Mouse (Mus musculus): ENCODE measurements at regions not wholly inside any gene's neighbourhood (a gene's known extent, or its start where the extent isn't known, plus 50 kb on each side); places are given as distances from the start of the nearest gene placed in this dataset.

- H3ac ChIP-seq (ENCODE audit: control insufficient read depth, insufficient read length, low read depth): no peak overlapping the region
- no peaks in the 10 kb centered on the region for H3K36me3 ChIP-seq (ENCODE audit: control insufficient read depth, insufficient read depth)
- H3K4me3 ChIP-seq (ENCODE audit: insufficient read depth, poor library complexity, severe bottlenecking): no peak overlapping the region
- TF ChIP-seq CTCF (IDR thresholded peaks at IDR 0.05; ENCODE audit: control insufficient read depth, insufficient read depth, insufficient read length) (no peak), MAX (IDR thresholded peaks at IDR 0.05) (no peak), MYOD1 (IDR thresholded peaks at IDR 0.05; ENCODE audit: control insufficient read depth, insufficient read length, low read depth) (no peak), USF1 (IDR thresholded peaks at IDR 0.05; ENCODE audit: low read depth) (no peak), MYOG (IDR thresholded peaks at IDR 0.05; ENCODE audit: control insufficient read depth, extremely low read depth, insufficient read length) (no peak), FOSL1 (IDR thresholded peaks at IDR 0.05; ENCODE audit: insufficient read depth, low read length, poor library complexity, severe bottlenecking) (no peak), CEBPB (IDR thresholded peaks at IDR 0.05; ENCODE audit: low read depth) (no peak)
- no peaks in the 10 kb centered on the region for H3K27me3 ChIP-seq (ENCODE audit: control insufficient read depth, insufficient read depth, insufficient read length)
- H3K79me3 ChIP-seq (ENCODE audit: low read depth): no peaks in the 10 kb centered on the region
- H3K79me2 ChIP-seq (ENCODE audit: control insufficient read depth, insufficient read depth): no peaks in the 10 kb centered on the region
Observed at GRCm38 (mm10) chr10:15321480-15321879, 603.5 kb upstream of the Gje1 start.

- no peak for TF ChIP-seq MYOD1 (IDR thresholded peaks at IDR 0.05; ENCODE audit: control insufficient read depth, insufficient read length, low read depth)
- TF ChIP-seq CEBPB (IDR thresholded peaks at IDR 0.05; ENCODE audit: low read depth): no peak
- TF ChIP-seq MYOG (IDR thresholded peaks at IDR 0.05; ENCODE audit: control insufficient read depth, extremely low read depth, insufficient read length): no peak
- no peak for TF ChIP-seq FOSL1 (IDR thresholded peaks at IDR 0.05; ENCODE audit: insufficient read depth, low read length, poor library complexity, severe bottlenecking)
- TF ChIP-seq CTCF (IDR thresholded peaks at IDR 0.05; ENCODE audit: control insufficient read depth, insufficient read depth, insufficient read length): no peak
- no peak for TF ChIP-seq USF1 (IDR thresholded peaks at IDR 0.05; ENCODE audit: low read depth)
- no peak for TF ChIP-seq MAX (IDR thresholded peaks at IDR 0.05)
- H3K27me3 ChIP-seq (ENCODE audit: control insufficient read depth, insufficient read depth, insufficient read length): no peaks in the 10 kb centered on the region
- H3K79me2 ChIP-seq (ENCODE audit: control insufficient read depth, insufficient read depth): no peaks in the 10 kb centered on the region
- no peaks in the 10 kb centered on the region for H3K79me3 ChIP-seq (ENCODE audit: low read depth)
- no peak overlapping the region for H3K4me3 ChIP-seq (ENCODE audit: insufficient read depth, poor library complexity, severe bottlenecking)
- H3ac ChIP-seq (ENCODE audit: control insufficient read depth, insufficient read length, low read depth): no peak overlapping the region
- no peaks in the 10 kb centered on the region for H3K36me3 ChIP-seq (ENCODE audit: control insufficient read depth, insufficient read depth)
Observed at GRCm38 (mm10) chr10:15317017-15317607, 599.1 kb upstream of the Gje1 start.

- no peak overlapping the region for H3ac ChIP-seq (ENCODE audit: control insufficient read depth, insufficient read length, low read depth)
- no peak overlapping the region for H3K4me3 ChIP-seq (ENCODE audit: insufficient read depth, poor library complexity, severe bottlenecking)
- H3K79me2 ChIP-seq (ENCODE audit: control insufficient read depth, insufficient read depth): no peaks in the 10 kb centered on the region
- no peaks in the 10 kb centered on the region for H3K79me3 ChIP-seq (ENCODE audit: low read depth)
- no peaks in the 10 kb centered on the region for H3K36me3 ChIP-seq (ENCODE audit: control insufficient read depth, insufficient read depth)
- TF ChIP-seq USF1 (IDR thresholded peaks at IDR 0.05; ENCODE audit: low read depth): no peak
- no peak for TF ChIP-seq FOSL1 (IDR thresholded peaks at IDR 0.05; ENCODE audit: insufficient read depth, low read length, poor library complexity, severe bottlenecking)
- no peak for TF ChIP-seq MYOG (IDR thresholded peaks at IDR 0.05; ENCODE audit: control insufficient read depth, extremely low read depth, insufficient read length)
- TF ChIP-seq MYOD1 (IDR thresholded peaks at IDR 0.05; ENCODE audit: control insufficient read depth, insufficient read length, low read depth): no peak
- no peak for TF ChIP-seq CTCF (IDR thresholded peaks at IDR 0.05; ENCODE audit: control insufficient read depth, insufficient read depth, insufficient read length)
- no peak for TF ChIP-seq CEBPB (IDR thresholded peaks at IDR 0.05; ENCODE audit: low read depth)
- no peak for TF ChIP-seq MAX (IDR thresholded peaks at IDR 0.05)
- H3K27me3 ChIP-seq (ENCODE audit: control insufficient read depth, insufficient read depth, insufficient read length): no peaks in the 10 kb centered on the region
Observed at GRCm38 (mm10) chr10:15310650-15311049, 592.6 kb upstream of the Gje1 start.

DNA sequence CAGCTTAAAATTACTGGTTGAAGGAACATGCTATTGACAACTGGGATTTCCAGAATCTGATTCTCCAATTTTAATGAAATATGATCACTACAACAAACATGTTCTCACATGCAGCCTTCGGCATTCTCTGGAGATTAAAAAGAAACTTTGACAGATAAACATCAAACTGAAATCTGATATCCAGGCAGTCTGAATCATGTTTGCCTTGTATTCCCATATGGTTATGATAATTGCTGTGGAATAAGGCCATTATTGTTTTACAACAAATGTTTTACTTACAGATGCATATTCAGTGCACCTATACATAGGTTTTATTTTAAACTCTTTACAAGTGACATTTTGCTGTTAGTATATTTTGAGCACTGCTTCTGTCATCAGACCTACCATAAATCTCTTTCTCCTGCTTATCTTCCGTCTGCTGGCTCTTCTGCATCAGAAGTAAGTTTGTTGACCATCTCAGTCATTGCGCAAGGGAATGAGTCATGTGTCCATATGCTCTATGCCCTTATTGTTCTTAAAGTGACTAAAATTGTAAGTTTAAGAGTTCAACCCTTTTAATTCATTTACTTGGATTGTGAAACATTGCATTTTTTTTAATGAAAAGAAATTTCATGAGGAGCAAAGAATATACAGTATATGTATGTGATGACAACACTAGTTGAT lies 587.9 kb upstream of the Gje1 start:
- H3K27me3 ChIP-seq (ENCODE audit: control insufficient read depth, insufficient read depth, insufficient read length): no peaks in the 10 kb centered on the region
- TF ChIP-seq MYOD1 (IDR thresholded peaks at IDR 0.05; ENCODE audit: control insufficient read depth, insufficient read length, low read depth) (no peak), MYOG (IDR thresholded peaks at IDR 0.05; ENCODE audit: control insufficient read depth, extremely low read depth, insufficient read length) (no peak), MAX (IDR thresholded peaks at IDR 0.05) (peak; percentile 57), CTCF (IDR thresholded peaks at IDR 0.05; ENCODE audit: control insufficient read depth, insufficient read depth, insufficient read length) (no peak), CEBPB (IDR thresholded peaks at IDR 0.05; ENCODE audit: low read depth) (peak; percentile 100), USF1 (IDR thresholded peaks at IDR 0.05; ENCODE audit: low read depth) (peak; percentile 23), FOSL1 (IDR thresholded peaks at IDR 0.05; ENCODE audit: insufficient read depth, low read length, poor library complexity, severe bottlenecking) (peak; percentile 48)
- H3K79me3 ChIP-seq (ENCODE audit: low read depth): no peaks in the 10 kb centered on the region
- H3K79me2 ChIP-seq (ENCODE audit: control insufficient read depth, insufficient read depth): no peaks in the 10 kb centered on the region
- no peaks in the 10 kb centered on the region for H3K36me3 ChIP-seq (ENCODE audit: control insufficient read depth, insufficient read depth)
- no peak overlapping the region for H3ac ChIP-seq (ENCODE audit: control insufficient read depth, insufficient read length, low read depth)
- H3K4me3 ChIP-seq (ENCODE audit: insufficient read depth, poor library complexity, severe bottlenecking): no peak overlapping the region

GRCm38 (mm10) chr10:15300199-15301085 lies 582.4 kb upstream of the Gje1 start:
- Histone ChIP-seq H3K79me2 (ENCODE audit: control insufficient read depth, insufficient read depth) (no peaks in the 10 kb centered on the region), H3K27me3 (ENCODE audit: control insufficient read depth, insufficient read depth, insufficient read length) (no peaks in the 10 kb centered on the region), H3ac (ENCODE audit: control insufficient read depth, insufficient read length, low read depth) (no peak overlapping the region), H3K4me3 (ENCODE audit: insufficient read depth, poor library complexity, severe bottlenecking) (no peak overlapping the region), H3K79me3 (ENCODE audit: low read depth) (no peaks in the 10 kb centered on the region), H3K36me3 (ENCODE audit: control insufficient read depth, insufficient read depth) (no peaks in the 10 kb centered on the region)
- TF ChIP-seq USF1 (IDR thresholded peaks at IDR 0.05; ENCODE audit: low read depth) (no peak), FOSL1 (IDR thresholded peaks at IDR 0.05; ENCODE audit: insufficient read depth, low read length, poor library complexity, severe bottlenecking) (no peak), CTCF (IDR thresholded peaks at IDR 0.05; ENCODE audit: control insufficient read depth, insufficient read depth, insufficient read length) (peak; percentile 35), MAX (IDR thresholded peaks at IDR 0.05) (no peak), CEBPB (IDR thresholded peaks at IDR 0.05; ENCODE audit: low read depth) (no peak), MYOD1 (IDR thresholded peaks at IDR 0.05; ENCODE audit: control insufficient read depth, insufficient read length, low read depth) (no peak), MYOG (IDR thresholded peaks at IDR 0.05; ENCODE audit: control insufficient read depth, extremely low read depth, insufficient read length) (no peak)
